Mouse (Mus musculus) hindbrain, embryonic 14.5 days (tissue): ENCODE results near the gene Aox4. TPM values are rescaled to one million over a fixed set of nuclear protein-coding genes. Genes with fewer than 3 reads are reported as not detected.

Experiments
- ATAC-seq: fragments of 200-750 bp; cut with Nextera tagmentation; 2 replicates; pipeline ENCODE4 v1.8.0; 2017; ENCODE audit warnings: moderate number of reproducible peaks, mild to moderate bottlenecking, moderate TSS enrichment, moderate library complexity; ENCODE audit not compliant: low FRiP score
- DNase-seq: peaks from one replicate; pipeline ENCODE4 v3.0.0-alpha.2; 2015; ENCODE audit warnings: low spot score
- H3K27ac ChIP-seq: fragments of 300-500 bp; sonication (generic); 2 replicates; pipeline ENCODE4 v1.5.1; 2014; ENCODE audit warnings: mild to moderate bottlenecking, moderate library complexity
- H3K27me3 ChIP-seq: fragments of 300-500 bp; sonication (generic); 2 replicates; pipeline ENCODE4 v1.6.1; 2014; ENCODE audit warnings: mild to moderate bottlenecking, low read length, mixed read lengths; ENCODE audit not compliant: control insufficient read depth, insufficient read depth
- H3K36me3 ChIP-seq: fragments of 300-500 bp; sonication (generic); replicated peaks from 2 replicates; pipeline ENCODE4 v1.6.1; 2014; ENCODE audit not compliant: control insufficient read depth, insufficient read depth
- H3K4me1 ChIP-seq: fragments of 300-500 bp; sonication (generic); replicated peaks from 2 replicates; pipeline ENCODE4 v1.6.1; 2014; ENCODE audit warnings: antibody characterized with exemption, low read length, mixed read lengths; ENCODE audit not compliant: control insufficient read depth, insufficient read depth
- H3K4me2 ChIP-seq: fragments of 300-500 bp; sonication (generic); replicated peaks from 2 replicates; pipeline ENCODE4 v1.6.1; 2014; ENCODE audit warnings: mild to moderate bottlenecking, moderate library complexity
- H3K4me3 ChIP-seq: fragments of 300-500 bp; sonication (generic); replicated peaks from 2 replicates; pipeline ENCODE4 v1.5.1; 2014; ENCODE audit warnings: mild to moderate bottlenecking, low read length
- H3K9ac ChIP-seq: fragments of 300-500 bp; sonication (generic); 2 replicates; pipeline ENCODE4 v1.6.1; 2014
- H3K9me3 ChIP-seq: fragments of 300-500 bp; sonication (generic); 2 replicates; pipeline ENCODE4 v1.6.1; 2016; ENCODE audit warnings: low read length; ENCODE audit not compliant: control insufficient read depth
- WGBS: fragments of 180-500 bp; shearing (Covaris S2); extraction: QIAGEN DNeasy Blood & Tissue Kit; methylation state at CpG from one replicate; pipeline ENCODE4 v1.1.7; 2014; 5-methylcytosine and 5-hydroxymethylcytosine counted together
- polyA plus RNA-seq: library from polyadenylated mRNA; unstranded; fragments of >200 nt; fragmentation: Nextera tagmentation; extraction: Ambion mirVana; gene quantifications from 2 replicates; pipeline ENCODE4 v1.2.1, GENCODE M21; 2014

Aox4 gene
- polyA plus RNA-seq, 1 experiment from 2014 or later: 0.54 TPM

GRCm38 (mm10) chr1:58215353-58215752 is 5.2 kb downstream of the Aox4 start:
- Histone ChIP-seq H3K4me2 (no peak overlapping the region), H3K9ac (no peak overlapping the region), H3K36me3 (no peaks in the 10 kb centered on the region), H3K27ac (no peak overlapping the region), H3K4me3 (no peak overlapping the region), H3K4me1 (no peaks in the 10 kb centered on the region), H3K27me3 (no peaks in the 10 kb centered on the region), H3K9me3 (no peaks in the 10 kb centered on the region)
- 94% methylated on average over 4 of the region's 4 CpGs for WGBS
- no peak for ATAC-seq
- no peak for DNase-seq

GRCm38 (mm10) chr1:58215956-58216532 is 5.8 kb downstream of the Aox4 start:
- no peak for DNase-seq
- Histone ChIP-seq H3K36me3 (no peaks in the 10 kb centered on the region), H3K9ac (no peak overlapping the region), H3K27me3 (no peaks in the 10 kb centered on the region), H3K4me3 (no peak overlapping the region), H3K27ac (no peak overlapping the region), H3K4me2 (no peak overlapping the region), H3K9me3 (no peaks in the 10 kb centered on the region), H3K4me1 (no peaks in the 10 kb centered on the region)
- ATAC-seq: no peak
- 81% methylated on average over 7 of the region's 7 CpGs for WGBS

- Histone ChIP-seq H3K36me3 (no peaks in the 10 kb centered on the region), H3K4me3 (no peak overlapping the region), H3K9ac (no peak overlapping the region), H3K27me3 (no peaks in the 10 kb centered on the region), H3K4me1 (no peaks in the 10 kb centered on the region), H3K4me2 (no peak overlapping the region), H3K9me3 (no peaks in the 10 kb centered on the region), H3K27ac (no peak overlapping the region)
- WGBS: 76% methylated on average over 6 of the region's 6 CpGs
- no peak for ATAC-seq
- DNase-seq: no peak
Observed at GRCm38 (mm10) chr1:58221070-58221469, 10.9 kb downstream of the Aox4 start.

GRCm38 (mm10) chr1:58221879-58222278 is 11.7 kb downstream of the Aox4 start:
- WGBS: 82% methylated on average over 5 of the region's 5 CpGs
- no peak for DNase-seq
- H3K27me3 ChIP-seq: no peaks in the 10 kb centered on the region

GRCm38 (mm10) chr1:58228086-58228485 is 17.9 kb downstream of the Aox4 start:
- no peak for DNase-seq
- Histone ChIP-seq H3K27me3 (no peaks in the 10 kb centered on the region), H3K27ac (no peak overlapping the region), H3K4me1 (no peaks in the 10 kb centered on the region), H3K4me3 (no peak overlapping the region), H3K9me3 (no peaks in the 10 kb centered on the region), H3K4me2 (no peak overlapping the region), H3K36me3 (no peaks in the 10 kb centered on the region), H3K9ac (no peak overlapping the region)
- no peak for ATAC-seq
- 81% methylated on average over 6 of the region's 6 CpGs for WGBS

More at GRCm38 (mm10) chr1:58221879-58222278, 11.7 kb downstream of the Aox4 start:
- H3K4me3 ChIP-seq: no peak overlapping the region
- no peak overlapping the region for H3K4me2 ChIP-seq
- H3K27ac ChIP-seq: no peak overlapping the region
- no peaks in the 10 kb centered on the region for H3K4me1 ChIP-seq
- H3K36me3 ChIP-seq: no peaks in the 10 kb centered on the region
- H3K9me3 ChIP-seq: no peaks in the 10 kb centered on the region
- no peak overlapping the region for H3K9ac ChIP-seq
- ATAC-seq: no peak

- H3K36me3 ChIP-seq: no peaks in the 10 kb centered on the region
- no peak overlapping the region for H3K9ac ChIP-seq
- H3K27me3 ChIP-seq: no peaks in the 10 kb centered on the region
- H3K4me1 ChIP-seq: no peaks in the 10 kb centered on the region
- ATAC-seq (no peak), DNase-seq (no peak)
- no peak overlapping the region for H3K27ac ChIP-seq
- no peak overlapping the region for H3K4me3 ChIP-seq
- no peak overlapping the region for H3K4me2 ChIP-seq
- no peaks in the 10 kb centered on the region for H3K9me3 ChIP-seq
Observed at GRCm38 (mm10) chr1:58228916-58229315, 18.7 kb downstream of the Aox4 start.

GRCm38 (mm10) chr1:58229774-58230173 is 19.6 kb downstream of the Aox4 start:
- no peak for ATAC-seq
- no peaks in the 10 kb centered on the region for H3K36me3 ChIP-seq
- H3K9ac ChIP-seq: no peak overlapping the region
- no peak overlapping the region for H3K27ac ChIP-seq
- H3K4me3 ChIP-seq: no peak overlapping the region
- H3K4me1 ChIP-seq: no peaks in the 10 kb centered on the region
- no peak overlapping the region for H3K4me2 ChIP-seq
- no peak for DNase-seq
- no peaks in the 10 kb centered on the region for H3K9me3 ChIP-seq
- 86% methylated on average over 4 of the region's 4 CpGs for WGBS
- no peaks in the 10 kb centered on the region for H3K27me3 ChIP-seq

- WGBS: 52% methylated on average over 5 of the region's 5 CpGs
- no peak overlapping the region for H3K27ac ChIP-seq
- DNase-seq (no peak), ATAC-seq (no peak)
- H3K4me3 ChIP-seq: no peak overlapping the region
- H3K4me1 ChIP-seq: no peaks in the 10 kb centered on the region
- no peaks in the 10 kb centered on the region for H3K36me3 ChIP-seq
- no peaks in the 10 kb centered on the region for H3K9me3 ChIP-seq
- no peak overlapping the region for H3K9ac ChIP-seq
- H3K4me2 ChIP-seq: no peak overlapping the region
- H3K27me3 ChIP-seq: no peaks in the 10 kb centered on the region
Observed at GRCm38 (mm10) chr1:58230542-58230941, 20.3 kb downstream of the Aox4 start.

- Histone ChIP-seq H3K9me3 (no peaks in the 10 kb centered on the region), H3K36me3 (no peaks in the 10 kb centered on the region), H3K9ac (no peak overlapping the region), H3K4me3 (no peak overlapping the region), H3K27ac (no peak overlapping the region), H3K27me3 (no peaks in the 10 kb centered on the region), H3K4me1 (no peaks in the 10 kb centered on the region), H3K4me2 (no peak overlapping the region)
- DNase-seq: no peak
- WGBS: 56% methylated on average over 5 of the region's 5 CpGs
- ATAC-seq: no peak
Observed at GRCm38 (mm10) chr1:58235405-58235804, 25.2 kb downstream of the Aox4 start.
